Mouse (Mus musculus): Measurements from ENCODE around the gene Dzip1.

Gene Dzip1

DNA sequence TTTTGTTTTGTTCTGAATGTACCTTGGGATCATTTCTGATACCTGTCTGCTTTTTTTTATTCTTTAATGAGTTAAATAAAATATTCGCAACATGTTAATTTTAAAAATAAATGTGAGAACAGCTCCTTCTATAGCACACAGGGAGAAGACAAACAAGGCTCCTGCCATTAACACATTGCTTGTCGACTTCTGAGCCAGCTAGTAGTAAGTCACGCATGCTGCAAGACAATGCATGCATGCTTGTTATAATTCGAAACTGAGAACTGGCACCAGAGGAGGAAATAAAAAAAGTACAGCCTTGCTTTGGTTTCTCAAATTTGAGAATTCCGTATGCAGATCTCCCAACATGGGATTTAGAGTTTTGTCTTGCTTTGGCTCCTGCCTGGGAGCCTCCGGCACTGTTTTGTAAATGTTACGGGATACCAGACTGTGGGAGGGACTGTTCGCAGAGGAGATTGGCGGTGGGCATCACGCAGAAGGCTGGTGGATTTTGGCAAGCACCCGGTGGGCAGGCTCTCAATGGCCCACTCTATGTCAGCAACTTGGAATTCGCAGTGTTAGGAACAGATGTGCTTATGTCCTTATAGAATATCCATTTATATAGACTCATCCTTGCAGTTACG is 57.0 kb downstream of the Dzip1 start:
- DNase-seq, result no peak

DNA sequence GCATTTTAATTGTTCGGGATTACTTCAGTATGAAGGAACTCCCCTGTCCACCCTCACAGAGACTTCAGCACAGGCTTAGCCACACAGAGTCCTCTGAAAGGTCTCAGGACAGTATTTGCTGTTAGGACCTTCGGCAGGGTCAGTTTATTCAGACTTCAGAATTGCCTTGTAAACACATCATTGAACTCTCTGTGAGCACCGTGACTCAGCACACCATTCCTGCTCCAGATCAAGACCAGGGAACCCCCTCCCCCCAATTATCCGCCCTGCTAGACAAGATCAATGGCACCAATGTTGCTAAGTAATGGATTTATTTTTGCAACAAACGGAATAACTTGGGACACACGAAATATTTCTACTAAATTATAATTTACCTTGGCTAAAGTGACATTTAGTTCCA is 57.9 kb downstream of the Dzip1 start:
- no peak for DNase-seq

DNA sequence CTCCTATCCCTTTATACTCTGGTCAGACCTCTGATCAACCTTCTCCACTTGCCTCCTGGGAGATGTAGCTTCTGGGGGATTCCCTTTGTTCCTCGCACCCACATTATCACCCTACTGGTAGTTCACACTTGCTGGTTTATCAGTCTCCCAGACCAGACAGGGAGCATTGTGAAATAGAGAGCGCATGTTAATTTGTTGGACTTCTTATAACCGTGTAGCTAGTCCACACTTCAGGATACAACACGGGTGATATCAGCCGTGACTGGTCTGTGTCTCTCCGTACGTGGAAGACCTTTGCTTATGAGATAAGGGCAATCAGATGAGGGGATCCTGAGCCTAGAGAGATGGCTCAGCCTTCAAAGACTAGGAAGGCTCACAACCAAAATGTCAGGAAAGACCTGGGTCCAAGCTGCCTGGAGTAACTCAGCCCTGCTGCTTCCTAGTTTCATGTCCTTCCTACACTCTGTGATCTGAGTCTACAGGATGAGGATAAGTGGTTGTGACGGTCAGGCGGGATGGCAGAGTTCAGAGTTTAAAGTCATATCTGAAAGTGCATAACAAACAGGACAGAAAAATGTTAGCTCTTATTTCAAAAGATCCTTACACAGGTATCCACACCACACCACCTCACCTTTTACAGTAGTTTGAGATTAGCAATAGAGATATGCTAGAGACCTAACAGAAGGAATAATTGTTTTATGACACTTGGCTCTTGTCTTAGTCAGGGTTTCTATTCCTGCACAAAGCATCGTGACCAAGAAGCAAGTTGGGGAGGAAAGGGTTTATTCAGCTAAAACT is 59.0 kb downstream of the Dzip1 start:
- no peak for DNase-seq

DNA sequence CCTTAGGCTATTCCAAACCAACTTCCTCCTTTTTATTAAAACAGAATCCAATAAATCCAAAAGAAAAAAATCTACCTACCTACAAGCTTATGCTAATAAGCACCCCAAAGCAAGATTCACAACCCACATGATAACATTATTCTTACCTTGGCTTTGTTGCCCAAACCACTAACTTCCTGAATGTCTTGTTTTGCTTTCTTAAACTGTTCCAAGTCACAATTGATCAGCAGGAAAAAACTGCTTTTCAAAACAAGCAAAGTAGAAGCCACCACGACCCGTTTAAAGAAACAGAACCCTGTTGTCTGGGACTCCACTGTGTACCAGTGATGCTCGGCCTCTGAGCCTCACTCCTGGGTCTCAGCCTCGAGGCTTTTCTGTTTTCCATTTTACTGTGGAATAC is 60.4 kb downstream of the Dzip1 start:
- no peak for DNase-seq

DNA sequence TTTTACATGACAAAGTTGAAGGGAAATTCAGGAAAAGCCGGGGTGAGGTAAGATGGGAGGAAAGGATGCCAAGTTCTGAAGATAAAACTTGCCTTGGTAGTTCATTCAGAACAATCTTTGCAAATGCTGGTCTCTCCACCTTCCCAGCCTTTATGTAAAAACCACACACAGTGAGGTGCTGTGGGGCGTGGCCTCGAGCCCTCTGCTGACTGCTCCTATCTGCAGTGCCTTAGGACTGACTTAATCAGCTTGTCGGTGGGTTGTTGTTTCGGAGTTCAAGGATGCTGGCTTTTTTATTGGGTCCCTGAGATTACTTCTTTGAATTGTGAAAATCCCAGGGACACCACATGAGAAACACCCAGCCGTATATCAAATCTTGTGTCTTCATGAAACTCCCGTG is 63.0 kb downstream of the Dzip1 start:
- no peak for DNase-seq

DNA sequence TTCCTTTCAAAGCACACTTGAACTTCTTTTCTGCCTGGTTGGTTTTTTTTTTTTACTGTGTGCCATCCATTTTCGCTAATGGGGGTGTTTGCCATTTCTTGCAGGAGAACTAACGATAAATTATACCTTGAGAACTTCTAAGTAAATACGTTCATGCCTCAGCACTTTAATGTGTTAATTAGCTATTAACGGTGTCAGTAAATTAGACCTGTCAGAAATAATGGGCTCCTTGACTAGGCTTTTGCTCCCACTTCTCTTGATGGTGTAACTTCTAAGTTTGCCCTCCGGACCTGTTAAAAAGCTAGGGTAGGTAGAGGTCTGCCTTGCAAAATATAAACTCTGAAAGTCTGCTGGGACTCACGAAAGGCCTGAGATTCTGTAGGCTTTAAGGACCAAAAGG is 66.9 kb downstream of the Dzip1 start:
- DNase-seq, result no peak

DNA sequence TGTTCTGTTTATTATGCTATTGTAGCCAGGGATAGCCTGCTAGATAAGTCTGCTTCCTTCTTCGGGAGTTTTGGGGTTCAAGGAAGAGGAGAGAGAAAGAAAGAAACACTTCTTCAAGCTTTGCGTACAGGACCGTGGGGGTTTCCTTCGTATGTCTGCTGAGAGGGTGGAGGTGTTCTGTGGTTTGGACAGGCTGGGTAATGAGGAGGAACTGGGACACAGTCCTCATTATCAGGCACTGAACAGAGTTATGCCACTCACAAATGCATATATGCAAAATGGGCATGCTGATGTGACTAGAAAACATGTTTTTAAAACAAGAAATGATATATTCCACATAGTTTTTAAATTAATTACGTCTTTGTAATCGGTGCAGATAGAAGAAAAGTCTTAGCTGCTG is 68.7 kb downstream of the Dzip1 start:
- DNase-seq, result no peak

DNA sequence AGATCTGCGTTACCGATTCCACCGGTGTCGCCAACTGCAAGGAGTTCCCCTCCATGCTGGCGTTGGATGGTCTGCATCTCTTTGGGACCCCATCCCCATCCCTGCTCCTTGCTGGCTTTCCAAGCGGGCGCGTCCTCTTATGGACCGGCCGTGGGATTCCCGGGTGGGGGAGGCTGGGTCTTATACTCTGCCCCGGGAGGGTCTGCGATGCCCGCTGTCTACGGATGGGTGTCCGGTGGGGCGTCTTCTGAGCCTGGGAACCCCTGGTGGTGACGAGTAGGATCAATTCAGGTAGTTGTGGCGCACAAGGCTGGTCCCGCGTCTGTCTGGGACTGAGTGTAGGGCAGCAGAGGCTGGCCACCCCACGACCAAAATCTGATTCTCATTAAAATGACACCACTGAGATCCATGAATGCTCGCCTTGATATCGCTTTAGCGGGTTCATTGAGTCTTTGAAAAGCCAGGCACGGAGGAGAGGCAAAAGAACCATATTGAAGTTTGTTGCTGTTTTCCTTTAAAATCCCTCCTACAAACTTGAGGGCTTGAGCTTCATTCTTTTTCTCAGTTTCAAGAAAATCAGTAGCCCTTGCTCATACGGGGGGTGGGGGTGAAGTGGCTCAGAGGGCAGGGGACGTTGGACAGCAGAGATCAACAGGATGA is 70.0 kb downstream of the Dzip1 start:
- no peak for DNase-seq

DNA sequence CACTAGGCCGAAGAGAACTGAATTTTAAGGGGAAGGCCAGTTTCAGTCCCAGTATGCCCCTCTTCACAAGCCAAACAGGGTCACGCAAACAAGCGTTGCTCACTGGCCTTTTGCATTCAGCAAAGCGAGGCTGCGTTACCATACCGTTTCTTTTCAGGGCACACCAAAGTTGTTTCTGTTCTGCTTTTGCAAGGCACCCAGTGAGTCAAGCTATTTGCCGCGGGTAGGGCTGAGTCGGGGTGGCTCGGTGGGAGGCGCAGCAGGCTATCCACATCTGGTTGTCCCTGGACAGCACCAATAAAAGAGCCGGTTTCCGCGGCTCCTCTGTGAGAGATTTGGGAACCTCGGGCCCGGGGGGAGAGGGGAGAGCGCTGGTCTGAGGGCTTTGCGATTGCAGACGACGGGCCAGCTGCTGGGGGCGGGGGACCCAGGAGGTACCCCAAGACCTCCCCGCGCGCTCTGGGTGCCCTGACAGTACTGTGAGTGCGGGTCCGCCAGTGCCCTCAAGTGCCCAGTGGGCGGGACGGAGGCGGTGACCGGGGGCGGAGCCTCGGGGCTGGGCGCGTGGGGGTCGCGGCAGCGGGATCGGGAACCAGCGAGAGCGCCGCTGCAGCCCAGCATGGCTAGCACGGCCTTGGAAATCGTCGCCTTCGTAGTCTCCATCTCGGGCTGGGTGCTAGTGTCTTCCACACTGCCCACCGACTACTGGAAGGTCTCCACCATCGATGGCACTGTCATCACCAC is 70.7 kb downstream of the Dzip1 start:
- DNase-seq, result no peak

DNA sequence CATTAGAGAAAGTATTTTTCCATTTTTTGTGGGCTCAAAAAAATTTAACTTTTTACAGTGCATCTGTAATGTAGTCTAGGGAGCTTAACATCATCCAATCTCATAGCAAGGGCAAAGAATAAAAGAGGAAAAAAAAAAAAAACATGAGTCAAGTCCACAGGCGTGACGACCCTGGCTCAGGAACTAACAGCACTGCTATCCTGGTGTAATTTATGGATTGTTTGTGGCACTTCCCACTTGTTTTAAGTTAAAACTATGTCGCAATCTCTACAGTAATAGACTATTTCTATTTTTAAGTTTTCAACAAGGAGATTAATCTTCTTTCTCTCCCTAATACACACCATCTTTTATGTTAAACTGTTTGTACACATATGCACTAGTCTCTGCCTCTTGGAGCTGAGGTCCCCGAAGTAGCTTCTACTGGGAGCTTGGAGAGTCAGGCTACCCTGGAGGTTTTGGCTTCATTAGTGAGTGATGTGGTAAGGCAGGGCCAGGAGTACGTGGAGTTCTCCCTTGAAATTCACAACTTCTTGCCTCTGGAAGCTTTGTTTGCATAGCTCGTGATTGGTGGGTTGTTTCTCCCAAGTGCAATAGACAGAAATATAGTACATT is 73.7 kb downstream of the Dzip1 start:
- DNase-seq, result no peak

DNA sequence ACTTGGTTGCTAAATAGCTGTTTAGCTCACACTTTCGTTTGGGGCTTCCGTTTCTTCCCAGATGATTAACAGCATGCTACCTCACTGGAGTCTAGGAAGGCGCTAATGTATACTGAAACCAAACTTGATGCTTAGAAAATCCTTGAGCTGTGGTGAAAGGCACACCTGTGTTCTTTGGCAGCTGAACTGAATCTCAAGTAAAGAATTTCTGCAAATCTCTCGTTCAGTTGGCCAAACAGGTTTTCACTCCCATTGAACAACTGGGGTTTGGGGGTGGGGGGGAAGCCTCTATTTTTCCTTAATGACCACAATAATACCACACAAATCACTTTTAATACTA is 74.6 kb downstream of the Dzip1 start:
- DNase-seq, result no peak

DNA sequence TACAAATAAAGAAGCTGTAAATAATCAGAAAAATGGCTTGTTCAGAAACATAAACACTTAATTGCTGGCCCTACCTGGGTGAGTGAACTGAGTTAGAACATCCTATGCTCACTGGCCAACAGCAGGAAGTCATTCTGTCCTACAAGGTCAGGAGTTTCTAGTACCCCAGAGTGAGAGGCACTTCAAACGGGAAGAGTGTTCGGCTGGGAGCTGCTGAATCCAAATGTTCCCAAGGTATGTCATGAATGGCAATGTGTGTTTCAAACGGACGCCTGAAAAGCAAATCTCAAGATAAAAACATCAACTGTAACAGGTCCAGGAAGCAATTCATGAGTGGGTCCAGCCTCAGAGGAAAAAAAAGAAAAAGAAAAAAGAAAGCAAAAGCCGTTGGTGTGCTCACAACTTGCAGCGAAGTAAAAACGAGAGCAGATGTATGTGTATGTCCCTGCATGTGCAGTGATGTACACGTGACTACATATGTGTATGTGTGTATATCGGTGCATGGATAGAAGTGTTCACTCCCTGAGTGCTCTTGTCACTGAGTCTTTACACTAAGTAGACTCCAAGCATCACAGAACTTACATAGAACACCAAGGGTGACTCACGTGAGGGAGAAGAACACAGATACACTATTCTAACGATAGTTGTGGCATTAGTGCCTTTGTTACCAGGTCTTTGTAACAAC is 75.1 kb downstream of the Dzip1 start:
- DNase-seq, result no peak

DNA sequence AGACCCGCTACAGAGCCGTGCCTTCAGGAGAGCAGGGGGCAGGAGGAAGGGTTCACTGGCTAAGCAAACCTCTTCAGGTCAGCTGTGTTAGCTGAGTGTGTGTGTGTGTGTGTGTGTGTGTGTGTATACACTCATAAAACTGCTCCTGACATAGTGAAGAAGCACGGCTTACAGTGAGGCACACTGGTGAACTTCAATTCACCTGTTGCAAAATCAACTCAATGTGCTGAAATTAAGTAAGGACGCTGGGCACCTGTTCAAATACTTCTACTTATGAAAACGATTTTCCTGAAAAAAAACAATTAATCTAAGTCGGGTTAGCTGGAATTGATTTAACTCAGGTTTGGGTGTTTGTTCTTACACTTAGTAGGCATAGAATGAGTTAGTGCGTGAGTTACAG is 77.1 kb downstream of the Dzip1 start:
- no peak for DNase-seq

DNA sequence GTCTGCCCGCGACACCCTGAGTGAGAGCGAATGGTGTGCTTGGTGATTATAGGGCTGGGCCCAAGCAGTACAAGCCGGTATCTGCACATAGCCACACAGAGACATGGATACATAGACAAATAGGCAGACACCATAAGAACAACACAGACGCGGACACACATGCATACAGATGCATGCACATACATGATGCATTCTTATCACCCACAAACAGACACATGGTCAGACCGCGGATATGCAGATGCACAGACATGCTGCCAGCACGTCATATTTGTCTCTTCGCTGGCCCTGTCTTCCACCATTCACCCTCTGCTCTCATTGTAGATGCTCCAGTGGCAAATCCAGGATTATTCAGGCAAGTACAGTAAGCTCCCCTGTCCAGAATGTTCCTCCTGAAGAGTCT is 78.4 kb downstream of the Dzip1 start:
- no peak for DNase-seq

DNA sequence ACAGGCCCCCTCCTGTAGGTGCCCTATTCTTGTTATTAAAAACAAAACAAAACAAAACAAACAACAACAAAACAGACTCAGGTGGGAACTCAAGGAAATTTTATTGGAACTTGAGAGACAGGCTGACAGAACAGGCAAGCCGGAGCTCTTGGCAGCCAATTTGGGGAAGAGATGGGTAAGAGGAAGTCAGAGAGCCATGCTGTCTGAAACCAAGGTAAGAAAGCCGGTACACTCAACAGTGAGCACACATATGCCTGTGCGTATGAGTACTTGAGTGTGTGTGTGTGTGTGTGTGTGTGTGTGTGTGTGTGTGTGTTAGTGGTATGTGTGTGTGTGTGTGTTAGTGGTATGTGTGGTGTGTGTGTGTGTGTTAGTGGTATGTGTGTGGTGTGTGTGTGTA is 82.9 kb downstream of the Dzip1 start:
- no peak for DNase-seq

DNA sequence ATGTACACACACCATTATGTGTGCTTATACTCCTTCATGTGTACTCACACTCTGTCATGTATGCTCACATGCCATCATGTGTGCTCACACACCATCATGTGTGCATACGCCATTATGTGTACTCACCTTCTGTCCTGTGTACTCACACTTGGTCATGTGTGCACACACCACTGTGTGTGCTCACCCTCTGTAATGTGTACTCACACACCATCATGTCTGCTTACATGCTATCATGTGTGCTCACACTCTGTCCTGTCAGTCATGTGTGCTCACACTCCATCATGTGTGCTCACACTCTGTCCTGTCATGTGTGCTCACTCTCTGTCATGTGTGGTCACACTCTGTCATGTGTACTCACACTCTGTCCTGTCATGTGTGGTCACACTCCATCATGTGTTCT is 85.2 kb downstream of the Dzip1 start:
- no peak for DNase-seq

DNA sequence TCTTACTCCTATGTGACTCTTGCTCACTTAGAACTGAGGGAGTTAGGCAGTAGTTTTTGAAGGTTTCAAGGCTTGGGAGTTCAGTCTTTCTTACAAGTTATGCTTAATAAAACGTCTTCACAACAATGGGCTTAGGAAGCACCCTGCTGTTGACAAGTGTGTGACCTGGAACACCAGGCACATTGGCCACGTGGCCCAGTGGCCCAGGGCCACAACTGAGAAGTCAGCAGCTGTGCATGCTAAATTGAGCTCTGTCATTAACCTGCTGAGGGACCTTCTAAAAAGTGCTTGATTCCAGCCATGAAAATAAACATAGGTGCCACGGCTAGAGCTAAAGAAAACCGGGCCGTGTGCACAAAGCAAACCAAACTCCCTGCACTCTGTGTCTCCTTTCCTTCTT is 85.8 kb downstream of the Dzip1 start:
- DNase-seq, result no peak

DNA sequence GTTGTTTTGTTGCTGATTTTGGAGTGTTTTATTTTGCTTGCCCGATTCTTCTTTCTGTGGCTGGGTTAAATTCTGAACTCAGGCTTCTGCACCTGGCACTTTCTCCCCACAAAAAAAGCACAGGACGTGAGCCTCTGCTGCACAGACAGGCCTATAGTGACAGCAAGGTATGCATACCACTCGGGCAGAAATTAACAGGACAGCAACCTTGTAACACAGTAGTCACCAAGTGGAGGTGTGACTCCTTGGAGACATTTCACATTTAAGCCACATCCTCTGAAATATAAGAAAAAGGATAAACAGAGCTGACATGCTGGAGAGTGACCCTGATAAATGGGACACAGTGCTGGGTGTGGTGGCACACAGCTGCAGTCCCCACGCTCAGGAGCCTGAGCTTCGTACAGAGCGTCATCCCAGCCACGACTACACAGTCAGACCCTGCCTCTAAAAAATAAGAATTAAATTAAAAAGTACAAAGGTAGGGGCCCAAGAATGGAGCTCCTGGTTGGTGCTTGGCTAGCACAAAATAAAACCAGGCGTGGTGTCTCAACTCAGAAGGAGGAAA is 86.6 kb downstream of the Dzip1 start:
- DNase-seq, result no peak

DNA sequence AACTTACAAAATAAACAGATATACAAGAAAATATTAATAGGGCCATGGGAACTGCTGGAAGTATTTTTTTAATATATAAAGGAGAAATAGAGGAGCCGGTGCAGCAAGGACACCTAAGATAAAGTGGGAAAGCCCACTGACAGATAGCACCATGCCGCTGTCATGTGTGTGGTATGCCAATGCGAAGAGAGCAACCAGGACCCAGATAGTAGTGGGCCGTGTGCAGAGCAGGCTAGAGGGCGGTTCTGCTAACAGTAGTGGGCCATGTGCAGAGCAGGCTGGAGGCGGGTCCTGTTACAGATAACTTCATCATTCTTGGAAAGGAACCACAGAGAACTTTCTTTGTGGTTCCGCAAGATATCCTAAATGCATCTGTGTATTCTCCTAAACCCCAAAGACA is 88.5 kb downstream of the Dzip1 start:
- no peak for DNase-seq

DNA sequence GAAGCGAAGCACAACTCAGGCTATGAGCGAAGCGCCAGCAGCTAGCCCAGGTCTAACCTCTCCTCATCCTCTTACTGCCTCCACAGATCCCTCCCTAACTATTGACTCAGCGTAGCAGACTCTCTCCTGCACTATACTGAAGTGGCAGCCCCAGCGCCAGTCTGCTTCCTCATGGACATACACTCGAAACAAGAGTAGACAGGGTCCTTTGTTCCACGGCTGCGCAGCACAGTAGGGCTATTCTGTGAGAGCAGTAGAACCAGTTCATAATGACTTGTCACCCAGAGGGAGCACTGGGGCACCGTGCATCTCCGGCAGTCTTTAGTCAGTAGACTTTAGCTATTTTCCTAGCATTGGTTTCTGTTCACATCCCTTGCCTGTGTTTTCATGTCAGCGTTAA is 89.1 kb downstream of the Dzip1 start:
- DNase-seq, result no peak

DNA sequence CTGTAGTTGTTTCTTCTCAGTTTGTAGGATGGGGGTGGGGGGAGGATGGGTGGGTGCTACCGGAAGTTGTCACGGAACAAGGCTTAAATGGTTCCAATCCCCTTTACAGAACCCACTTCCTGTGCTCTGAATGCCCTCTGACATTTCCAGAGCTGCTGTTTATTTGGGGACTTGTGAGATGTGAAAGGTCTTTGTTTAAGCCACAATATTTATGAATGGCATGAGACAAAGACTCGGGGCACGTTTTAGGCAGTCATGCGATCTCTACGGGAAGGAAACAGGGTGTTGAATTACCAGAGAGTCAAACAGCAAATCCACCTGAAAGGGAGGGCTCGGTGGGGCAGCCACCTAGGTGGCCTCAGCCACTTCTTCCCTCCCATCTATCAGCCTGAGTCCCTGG is 90.9 kb downstream of the Dzip1 start:
- DNase-seq, result no peak

DNA sequence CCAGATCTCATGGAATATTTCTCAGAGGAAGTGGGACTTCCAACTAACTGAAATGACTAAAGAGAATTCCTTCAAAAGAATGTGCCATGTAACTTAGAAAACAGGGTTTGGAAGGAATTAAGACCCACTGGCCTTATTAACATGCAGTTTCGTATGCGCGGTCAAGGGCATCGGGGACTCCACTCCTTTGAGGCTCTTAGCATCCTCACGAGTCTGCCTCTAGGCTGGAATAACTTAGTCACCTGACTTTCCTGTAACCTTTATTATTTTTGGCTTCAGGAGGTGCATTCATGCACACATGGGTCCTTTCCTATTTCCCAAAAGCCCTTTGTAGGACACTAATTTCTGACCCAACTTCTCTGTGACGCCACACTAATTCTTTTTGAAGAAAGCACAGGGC is 92.0 kb downstream of the Dzip1 start:
- DNase-seq, result no peak

Measured in cerebellum, adult 9-10 months (tissue).